Mouse (Mus musculus) T-cell, adult 2 months (primary cell): ENCODE measurements around the gene Ly6g6f.
A peak's percentile ranks its signal among the peaks of the same experiment; 100 is the strongest.

Source experiments
- DNase-seq: peaks from one replicate; pipeline ENCODE4 v3.0.0; 2022; ENCODE audit warnings: low spot score

The Ly6g6f gene

DNA sequence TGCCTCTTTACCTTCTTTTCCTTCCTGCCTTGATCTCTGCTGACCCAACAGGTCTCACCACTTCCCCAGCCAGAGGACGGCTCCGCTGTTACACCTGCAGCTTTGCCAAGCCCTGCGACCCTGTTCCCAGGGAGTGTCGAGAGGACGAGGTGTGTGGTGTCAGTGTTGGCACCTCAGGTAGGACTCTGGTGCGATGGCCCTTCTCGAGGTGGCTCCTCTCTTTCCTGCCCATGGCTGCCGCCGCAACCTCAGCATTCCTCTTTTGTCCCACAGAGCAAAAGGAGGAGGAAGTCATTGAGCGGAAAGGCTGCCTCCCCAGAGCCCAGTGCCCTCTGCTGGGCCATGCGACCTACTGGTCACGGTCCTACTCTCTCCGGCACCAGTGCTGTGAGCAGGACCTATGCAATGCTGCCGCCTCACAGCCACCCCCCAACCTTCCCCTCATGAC is 7.6 kb downstream of the Ly6g6f start, which contains the start of gene Ly6g6d:
TSS of gene Ly6g6d (minus strand) at position 280 of the 448 bp plus-strand sequence.
- DNase-seq = no peak

DNA sequence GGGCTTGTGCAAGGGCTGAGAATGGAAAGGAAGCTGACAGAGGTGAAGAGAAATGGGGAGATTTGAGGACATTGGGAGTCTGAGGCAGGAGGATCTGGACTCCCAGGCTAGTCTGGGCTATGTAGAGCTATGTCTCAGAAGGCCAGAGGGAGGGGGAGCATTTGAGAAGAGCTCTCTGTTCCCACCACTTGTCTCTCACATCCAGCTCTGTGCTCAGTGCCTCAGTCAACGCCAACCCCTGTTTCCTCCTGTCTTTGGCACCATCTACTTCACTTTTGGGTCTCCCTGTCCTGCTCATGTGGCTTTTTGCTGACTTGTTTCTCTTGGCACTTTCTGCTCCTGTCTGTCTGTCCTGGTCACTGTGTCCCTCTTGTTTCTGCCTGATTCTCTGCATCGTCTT is 8.1 kb downstream of the Ly6g6f start:
- DNase-seq = no peak

DNA sequence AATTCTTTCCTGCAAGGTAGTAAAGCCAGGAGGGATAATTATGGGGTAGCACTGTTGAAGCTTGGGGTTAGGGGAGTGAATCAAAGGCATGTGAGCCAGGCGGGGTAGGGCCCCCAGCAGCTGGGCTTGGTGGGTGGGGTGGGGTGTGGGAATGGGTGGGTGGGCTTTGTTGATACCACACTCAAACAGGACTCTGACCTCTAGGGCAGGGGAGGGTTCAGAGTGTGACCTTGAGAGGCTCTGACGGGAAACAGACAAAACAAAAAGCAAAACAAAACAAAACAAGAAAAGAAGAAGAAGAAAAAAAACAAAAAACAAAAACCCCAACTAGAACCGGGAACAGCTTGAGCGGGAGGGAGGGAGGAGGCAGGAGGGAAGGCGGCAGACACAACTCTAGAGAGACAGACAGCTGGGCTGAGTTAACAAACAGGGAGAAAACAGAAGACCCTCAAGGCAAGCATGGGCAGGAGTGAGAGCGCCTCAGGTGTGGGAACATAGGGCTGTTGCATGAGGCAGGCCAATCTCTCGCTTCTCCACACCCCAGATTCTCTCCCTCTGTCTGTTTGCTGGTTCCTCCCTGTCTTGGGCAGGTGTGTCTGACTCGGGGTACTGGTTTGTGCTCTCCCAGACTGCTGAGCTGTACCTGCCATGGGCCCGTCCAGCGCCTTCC is 8.8 kb downstream of the Ly6g6f start, which contains the start of gene Ly6g6e:
TSS of gene Ly6g6e (plus strand) at position 396 of the 670 bp plus-strand sequence.
- no peak for DNase-seq

DNA sequence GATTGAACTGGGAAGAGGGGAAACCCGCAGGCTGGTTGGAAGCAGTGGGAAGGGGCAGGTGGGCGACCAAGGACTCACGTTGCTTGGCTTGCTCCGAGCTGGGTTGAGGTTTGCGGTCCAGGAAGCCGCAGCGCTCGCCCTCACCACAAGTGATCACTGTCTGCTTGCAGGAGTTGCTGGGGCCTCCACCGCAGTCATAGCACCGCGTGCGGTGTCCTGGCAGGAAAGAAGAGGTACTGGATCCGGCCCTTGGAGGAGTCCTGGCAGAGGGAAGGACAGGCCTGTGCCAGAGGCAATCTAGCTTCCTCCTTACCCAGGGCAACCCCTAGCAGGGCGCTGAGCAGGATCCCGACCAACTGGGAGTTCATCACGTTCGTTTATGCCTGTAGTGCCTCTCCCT is 11.3 kb downstream of the Ly6g6f start:
- no peak for DNase-seq

DNA sequence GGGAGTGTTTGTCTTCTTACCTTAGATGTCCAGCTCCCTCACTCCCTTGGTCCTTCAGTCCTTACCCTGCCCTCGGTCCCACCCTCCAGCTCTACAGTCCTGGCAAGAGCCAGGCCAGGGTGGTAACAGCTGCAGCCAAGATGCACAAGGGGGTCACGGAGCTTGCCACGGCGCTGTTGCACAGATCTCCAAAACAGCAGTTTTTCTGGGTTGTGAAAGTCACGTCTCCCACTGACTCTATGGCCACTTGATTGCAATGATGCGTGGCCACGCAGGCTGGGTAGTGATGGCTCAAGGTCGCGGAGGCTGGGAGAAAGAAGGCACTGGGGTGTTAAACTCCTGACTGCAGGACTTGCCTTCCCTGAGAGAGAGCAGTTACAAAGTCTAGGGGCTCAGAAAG is 14.0 kb downstream of the Ly6g6f start:
- no peak for DNase-seq

DNA sequence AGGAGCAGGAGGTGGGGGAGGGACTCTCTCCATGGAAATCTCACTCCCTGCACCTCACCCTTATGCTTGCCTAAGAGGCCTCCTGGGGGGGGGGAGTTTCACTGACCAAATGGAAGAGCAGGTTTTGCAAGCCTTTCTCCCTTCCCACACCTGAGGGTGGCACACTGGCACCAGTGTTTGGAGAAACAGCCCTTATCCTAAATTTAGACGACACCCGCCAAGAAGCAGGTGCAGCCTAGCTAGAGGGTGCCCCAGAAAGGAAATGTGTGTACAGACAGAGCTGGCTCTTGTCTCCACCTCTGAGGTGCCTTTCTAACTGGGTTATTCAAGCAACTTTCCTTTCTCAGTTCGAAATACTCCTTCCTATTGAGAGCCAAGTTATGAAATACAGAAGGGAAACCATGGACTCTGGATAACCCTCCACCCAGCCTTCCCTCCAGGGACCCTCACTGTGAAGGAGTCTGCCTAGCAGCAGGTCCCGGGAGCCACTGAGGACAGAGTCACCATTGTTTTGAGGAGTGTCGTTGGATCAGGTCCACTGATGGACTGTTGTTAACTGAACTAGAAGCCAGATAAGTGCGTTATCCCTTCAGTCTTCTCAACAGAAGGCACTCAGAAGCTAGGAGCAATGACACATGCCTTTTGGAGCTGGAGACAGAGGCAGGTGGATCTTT is 14.7 kb downstream of the Ly6g6f start:
- no peak for DNase-seq

DNA sequence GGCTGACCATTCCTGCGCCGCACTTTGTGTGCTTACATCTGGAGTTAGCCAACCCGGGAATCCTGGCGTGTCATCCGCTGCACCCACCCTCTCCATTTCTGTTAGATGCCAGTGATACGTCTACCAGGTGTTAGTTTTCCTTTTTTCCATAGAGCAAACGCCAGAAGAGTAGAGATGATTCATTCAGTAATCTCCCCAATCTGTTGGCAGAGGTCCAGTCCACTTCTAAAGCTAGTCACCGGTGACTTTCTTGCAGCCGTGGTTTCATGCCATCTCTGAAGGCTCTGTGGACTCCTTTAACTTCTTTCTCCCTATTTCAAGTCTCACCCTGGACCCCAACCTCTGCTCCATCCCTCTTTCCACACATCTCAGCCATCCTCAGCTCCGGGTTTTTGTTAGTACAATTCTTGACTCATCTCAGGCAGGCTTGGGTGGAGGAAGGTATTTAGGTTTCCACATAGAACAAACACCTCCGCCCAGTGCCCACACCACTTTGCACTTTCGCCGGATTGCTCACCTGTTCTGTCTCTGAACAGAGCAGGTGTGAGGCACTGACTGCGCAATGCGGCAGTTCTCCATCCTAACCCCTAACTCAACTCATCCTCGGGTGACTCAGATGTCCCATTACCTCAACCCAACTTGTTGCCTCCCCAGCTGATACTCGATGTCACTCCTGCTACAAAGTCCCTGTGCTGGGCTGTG is 17.0 kb downstream of the Ly6g6f start:
- DNase-seq = no peak

DNA sequence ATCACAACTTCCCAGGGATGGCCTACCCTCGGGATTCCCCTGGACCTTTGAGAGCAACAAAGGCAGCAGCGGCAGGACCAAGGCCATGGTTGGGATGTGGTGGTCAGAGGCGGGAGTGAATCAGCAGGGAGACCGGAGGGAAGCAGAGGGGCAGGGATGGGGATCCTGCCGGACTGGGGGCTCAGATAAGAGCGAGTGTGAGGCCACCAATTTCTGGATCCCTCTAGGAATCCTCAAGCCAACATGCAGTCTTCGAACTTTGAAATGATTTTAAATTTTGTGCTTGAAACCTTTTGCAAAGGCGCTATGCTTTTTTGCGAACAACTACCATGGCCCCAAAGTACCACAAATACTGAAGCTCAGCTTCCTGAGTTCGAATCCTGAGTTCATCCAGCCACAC is 19.3 kb downstream of the Ly6g6f start, which contains the start of gene Mpig6b:
TSS of gene Mpig6b (minus strand) at position 101 of the 400 bp plus-strand sequence.
- no peak for DNase-seq

DNA sequence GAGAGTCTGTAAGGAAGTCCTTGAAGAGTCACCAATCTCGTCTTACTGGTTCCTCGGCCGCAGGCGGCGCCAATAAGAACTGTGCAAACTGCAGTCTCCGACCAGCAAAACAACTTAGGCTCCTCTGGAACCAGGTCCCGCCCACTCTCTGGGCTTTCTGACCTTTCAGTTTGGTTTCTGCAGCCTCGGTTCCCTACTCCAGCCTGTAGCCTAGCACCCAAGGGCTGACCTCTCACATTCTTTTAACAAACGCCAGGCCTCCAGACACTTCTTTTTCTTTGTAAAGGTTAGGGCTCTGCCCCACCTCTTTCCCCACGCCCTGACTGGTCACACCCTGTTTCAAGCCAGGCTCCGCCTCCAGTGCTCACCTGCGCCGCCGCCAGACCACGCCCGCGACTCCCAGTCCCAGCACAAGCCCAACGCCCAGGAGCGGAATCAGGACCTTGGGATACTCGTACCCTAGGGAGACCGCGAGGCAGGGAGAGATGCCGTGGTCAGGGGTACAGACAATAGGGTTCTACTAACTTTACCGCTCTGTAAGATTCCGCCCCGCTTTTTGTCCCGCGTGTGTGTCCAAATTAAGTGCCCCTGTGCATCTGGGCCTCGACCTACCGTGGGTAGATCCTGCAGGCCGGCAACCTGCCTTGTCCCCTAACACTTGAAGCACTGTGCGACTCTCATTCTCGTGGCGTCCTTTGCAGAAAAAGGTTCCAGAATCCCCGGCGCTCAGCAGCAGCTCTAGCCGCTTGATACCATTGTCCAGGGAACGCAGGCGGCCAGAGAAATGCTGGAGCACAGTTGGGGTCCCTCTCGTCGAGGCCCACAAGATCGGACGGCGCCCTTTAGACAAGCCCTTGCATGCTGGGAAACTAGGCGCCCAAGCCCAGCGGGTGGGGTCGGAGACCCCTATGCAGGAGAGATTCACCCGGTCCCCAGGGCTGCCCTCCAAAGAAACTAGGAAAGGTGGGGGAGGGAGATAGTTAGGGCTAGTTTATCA is 20.2 kb downstream of the Ly6g6f start, which contains the start of gene Ly6g6c:
TSS of gene Ly6g6c (plus strand) at position 438 of the 997 bp plus-strand sequence.
- no peak for DNase-seq

DNA sequence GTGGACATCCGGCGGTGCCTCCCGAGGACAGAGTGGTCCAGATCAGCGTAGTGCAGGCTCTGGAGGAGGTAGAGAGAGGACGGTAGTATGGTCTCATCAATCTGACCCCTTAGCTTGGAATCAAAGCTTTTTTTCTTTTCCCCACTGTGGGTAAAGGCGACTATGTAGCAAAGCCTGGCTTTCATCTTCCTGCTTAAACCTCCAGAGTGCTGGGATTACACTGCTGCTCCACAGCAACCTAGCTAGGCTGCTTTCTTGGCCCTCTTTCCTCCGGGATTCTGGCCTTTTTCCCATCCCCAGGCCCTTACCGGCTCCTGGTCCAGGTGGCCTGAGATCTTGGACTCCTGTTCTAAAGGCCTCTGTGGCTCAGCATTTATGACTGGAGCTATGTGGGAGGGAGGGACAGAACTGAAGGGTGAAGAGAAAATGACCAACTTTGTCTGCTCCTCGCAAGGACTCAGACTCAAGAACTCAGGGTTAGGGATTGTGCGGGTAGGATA is 21.0 kb downstream of the Ly6g6f start:
- DNase-seq = no peak

DNA sequence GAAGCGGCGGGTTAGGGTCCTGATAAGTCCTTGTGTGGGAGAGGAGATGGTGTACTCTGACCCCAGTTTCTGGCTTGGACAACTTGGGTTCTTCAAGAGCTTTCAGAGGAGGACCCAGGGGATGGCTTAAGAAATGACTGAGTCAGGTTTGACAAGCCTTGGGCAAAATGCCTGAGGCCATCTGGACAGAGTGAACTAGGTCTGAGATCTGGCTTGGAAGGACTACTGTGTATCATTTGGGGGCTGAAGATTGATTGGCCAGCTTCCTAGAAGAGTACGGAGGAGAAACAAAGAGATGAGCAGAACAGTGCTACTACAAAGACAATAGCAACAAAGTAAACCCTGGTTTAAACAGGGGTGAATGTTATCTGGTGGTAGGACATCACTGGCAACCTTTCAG is 21.9 kb downstream of the Ly6g6f start:
- no peak for DNase-seq

DNA sequence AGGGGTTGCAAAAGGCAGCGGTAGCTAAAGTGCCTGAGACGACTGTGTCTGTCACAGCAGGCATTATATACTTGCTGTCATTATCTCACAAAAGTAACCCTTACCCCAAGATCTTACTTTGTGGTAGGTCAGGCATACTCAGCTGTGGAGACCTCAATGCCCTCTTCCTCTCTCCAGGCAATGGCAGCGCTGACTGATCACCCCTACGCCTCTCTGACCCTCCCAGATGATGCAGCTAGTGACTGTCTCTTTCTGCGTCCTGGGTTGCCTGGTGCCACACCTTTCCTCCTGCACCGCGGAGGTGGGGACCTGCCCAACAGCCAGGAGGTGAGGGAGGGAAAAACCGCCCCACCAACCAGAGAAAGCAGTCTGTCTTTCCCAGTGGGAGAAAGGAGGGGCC is 24.1 kb downstream of the Ly6g6f start:
- DNase-seq = no peak

DNA sequence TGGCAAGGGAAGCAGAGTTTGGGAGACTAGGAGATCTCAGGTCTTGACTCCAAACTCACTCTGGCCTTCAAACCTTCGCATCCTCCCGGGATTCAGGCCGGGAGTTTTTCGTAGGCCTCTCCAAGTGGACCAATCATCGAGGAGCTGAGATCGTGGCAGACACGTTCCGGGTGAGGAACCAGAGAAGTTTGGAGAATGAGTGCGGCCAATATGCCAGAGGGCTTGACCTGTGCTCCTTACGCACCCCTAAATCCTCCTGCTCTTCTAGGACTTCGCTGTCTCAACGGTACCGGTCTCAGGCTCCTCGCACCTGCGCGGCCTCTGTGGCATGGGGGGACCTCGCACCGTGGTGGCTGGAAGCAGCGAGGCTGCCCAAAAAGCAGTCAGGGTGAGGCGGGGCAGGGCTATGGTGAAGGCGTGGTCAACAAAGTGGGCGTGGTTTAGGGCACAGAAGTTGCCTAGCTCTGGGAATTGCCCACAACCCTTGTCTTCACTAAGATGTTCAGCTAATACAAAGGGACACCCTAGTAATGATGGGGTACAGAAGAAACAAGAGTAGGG is 24.6 kb downstream of the Ly6g6f start:
- DNase-seq = no peak

DNA sequence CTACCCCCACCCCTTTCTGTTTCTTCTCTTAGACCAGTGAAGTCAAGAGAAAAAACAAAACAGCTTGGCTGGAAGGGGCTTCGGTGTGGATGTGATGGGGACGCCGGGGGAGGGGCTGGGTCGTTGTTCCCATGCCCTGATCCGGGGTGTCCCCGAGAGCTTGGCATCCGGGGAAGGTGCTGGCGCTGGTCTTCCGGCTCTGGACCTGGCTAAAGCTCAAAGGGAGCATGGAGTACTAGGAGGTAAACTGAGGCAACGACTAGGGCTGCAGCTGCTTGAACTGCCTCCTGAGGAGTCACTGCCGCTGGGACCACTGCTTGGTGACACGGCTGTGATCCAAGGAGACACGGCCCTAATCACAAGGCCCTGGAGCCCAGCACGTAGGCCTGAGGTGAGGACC is 25.3 kb downstream of the Ly6g6f start:
- DNase-seq = no peak

DNA sequence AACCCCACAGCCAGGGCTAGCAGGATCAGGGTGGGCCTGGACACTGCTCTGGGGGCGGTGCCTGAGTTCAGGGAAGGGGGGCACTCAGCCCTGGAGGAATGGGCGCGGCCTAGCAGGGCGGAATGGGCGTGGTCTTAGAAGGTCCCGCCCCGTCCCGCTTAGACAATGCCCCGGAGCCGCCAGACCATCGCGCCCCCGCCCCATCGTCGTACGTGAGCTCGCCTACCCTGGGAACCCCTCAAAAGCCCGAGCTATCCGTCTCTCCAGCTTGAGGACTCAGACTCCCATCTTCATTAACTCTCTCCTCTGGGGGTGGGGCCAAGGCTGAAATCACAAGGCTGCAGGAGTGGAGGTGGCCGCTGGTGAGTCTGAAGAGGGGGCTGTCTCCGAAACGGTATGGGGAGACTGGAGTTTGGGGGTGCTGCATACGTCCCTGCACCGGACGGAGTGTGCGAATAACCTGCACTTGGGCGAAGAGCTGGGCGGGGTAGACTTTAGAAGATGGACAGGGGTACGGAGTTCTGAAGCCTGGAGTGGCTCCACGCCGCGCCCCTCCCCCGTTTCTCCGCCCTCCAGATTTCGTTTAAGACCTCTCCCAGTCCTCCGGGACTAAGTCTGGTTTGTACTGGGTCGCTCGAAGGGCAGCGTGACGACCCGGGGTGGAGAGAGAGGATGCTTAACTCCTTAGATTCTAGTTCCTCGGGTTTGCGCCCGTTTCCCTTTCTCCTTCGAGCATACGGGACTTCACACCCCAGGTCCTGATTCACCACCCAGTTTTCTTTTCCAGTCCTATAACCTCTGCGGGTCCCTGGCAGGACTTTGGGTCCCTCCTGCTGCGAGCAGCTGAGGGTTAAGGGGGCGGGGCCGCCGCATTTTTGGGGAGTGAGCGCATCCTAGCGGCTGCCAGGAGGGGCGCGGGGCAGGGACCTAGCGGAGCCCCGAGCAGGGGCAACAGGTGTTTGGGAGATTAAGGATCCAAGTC is 26.2 kb downstream of the Ly6g6f start, which contains the start of gene Ddah2:
TSS of gene Ddah2 (plus strand) at position 125 of the 982 bp plus-strand sequence.
- DNase-seq = peak; percentile 83

DNA sequence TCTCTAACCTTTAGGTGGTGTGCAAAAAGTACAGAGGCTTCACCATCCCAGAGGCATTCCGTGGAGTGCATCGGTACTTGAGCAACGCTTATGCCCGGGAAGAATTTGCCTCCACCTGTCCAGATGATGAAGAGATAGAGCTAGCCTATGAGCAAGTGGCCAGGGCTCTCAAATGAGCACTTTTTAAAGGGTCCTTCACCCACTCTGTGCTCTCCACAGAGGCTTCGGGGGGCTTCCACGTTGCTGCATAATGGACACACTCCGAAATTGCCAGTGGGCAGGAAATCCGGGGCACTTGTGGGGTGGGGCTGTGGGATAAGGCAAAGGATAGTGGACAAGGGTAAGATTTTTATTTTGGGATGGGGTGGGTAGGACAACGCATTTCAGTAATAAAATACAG is 27.1 kb downstream of the Ly6g6f start:
- no peak for DNase-seq

DNA sequence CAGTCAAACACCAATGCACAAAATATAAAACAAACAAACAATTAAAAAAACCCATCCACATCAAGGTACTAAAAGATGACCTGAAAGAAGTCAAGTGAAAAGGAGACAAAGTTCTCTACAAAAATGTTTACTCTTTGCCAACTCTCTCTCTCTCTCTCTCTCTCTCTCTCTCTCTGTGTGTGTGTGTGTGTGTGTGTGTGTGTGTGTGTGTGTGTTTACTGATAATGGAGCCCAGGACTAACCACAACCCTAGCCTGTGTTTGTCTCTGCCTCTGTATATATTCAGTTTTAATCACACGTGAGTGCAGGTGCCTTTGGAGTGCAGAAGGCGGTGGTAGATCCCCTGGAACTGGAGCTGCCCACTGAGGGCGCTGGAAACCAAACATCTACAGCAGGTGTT is 28.3 kb downstream of the Ly6g6f start:
- DNase-seq = no peak

DNA sequence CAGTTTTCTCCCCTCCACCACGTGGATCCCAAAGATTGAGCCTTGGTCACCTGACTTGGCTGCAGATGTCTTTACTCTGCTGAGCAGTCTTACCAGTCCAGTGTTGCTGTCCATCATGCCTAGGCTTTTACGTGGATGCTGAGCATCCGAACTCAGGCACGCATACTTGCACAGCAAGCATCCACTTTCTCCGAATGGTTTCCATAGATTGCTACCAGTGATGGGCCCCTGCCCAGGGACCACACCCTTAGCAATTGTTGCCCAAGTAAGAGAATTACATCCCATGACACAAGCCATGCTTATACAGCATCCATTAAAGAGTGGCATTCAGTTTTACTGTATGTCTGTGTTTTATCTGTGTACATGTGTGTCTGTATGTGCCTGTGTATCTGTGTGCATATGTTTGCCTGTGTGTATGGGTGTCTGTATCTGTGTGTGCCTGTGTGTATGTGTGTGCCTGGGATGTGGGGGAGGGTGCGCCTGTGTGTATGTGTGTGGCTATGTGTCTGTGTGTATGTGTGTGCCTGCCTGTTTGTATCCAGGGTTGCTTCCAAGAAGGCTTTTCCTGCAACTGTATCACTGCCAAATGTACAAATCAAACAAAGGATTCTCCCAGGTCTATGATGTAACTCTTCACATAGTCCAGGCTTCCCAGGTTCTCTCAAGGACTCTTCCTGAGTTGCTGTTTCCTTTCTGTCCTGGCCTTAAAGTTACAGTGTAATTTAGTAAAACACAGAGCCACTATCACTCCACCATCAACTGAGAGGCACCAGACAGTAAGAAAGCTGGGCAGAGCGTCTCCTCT is 29.5 kb downstream of the Ly6g6f start:
- DNase-seq = no peak

DNA sequence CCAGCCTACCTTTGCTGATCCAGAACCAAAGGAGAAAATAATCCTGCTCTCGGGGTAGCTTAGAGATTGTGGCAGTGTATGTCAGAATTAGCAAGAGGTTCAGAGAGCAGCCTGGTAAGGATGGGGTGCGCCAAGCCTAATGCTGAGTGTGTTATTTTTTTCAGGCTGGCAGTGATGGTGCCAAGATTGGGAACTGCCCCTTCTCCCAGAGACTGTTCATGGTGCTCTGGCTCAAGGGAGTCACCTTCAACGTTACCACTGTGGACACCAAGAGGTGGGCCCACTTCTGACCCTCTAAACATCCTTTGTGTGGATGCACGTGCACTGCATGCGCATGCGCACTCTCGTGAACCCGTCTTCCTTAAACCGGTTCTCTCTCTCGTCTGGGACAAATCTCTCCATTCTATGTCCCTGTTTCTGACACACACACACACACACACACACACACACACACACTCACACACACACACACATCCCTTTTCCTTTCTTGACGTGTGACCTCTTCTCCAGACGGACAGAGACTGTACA is 33.1 kb downstream of the Ly6g6f start:
- no peak for DNase-seq
